Mouse (Mus musculus): Measurements from ENCODE around the gene Atp8a1.

Atp8a1 gene

DNA sequence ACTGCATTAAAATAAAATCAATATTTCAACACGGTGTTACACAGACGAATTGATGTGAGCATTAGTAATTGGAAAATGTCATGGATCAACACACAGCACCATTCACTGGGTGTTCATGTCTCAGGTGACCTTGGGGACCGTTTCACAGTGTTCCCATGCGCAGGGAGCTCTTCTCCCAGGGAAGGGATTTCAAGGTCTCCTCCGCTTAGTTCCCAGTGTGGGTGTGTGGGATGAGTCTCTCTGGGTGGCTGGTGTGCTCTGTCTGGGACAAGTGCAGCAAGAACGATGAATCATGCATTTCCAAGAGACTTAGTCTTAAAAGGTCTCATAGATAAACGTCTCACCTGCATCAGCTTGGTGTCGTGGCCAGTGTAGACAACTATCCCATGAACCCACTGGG, 78.5 kb downstream of the Atp8a1 start:
- peak; percentile 96 for ATAC-seq (ENCODE audit: low TSS enrichment)

DNA sequence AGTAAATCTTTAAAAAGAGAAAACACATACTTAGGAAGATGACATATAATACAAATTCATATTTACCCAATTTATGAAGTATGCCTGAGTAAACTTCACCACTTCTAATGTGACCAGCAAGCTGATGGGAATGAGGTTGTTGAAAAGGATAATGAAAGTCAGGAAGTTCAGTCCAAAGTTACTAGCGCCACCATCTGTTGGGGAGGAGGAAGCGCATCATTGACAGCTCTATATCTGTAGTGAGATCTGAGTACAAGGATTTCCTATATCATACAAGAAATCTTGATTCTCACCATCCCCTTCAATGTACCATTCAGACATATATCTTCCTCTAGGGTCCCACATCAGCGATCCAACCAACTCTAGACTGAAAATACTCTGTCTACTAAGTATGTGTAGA, 82.4 kb downstream of the Atp8a1 start:
- ATAC-seq (ENCODE audit: low TSS enrichment), result no peak

DNA sequence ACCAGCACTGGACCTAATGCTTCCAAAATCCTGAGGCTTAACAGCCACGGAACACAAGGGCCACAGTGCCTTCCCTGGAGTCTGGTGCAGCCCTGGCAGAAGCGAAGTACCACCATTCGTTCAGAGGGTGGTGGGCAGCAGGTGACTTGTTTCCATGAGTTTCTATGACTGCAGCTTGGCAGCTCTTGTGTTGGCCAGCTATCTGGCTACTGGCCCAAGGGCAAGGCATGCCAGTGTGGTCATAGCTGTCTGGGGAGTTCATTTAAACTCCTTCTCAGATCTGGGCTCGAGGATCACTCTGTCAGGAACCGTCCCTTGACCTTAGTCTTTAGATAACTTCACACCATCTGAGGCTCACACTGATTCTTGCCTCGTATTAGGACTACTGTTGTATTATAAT, 89.1 kb downstream of the Atp8a1 start:
- no peak for ATAC-seq (ENCODE audit: low TSS enrichment)

DNA sequence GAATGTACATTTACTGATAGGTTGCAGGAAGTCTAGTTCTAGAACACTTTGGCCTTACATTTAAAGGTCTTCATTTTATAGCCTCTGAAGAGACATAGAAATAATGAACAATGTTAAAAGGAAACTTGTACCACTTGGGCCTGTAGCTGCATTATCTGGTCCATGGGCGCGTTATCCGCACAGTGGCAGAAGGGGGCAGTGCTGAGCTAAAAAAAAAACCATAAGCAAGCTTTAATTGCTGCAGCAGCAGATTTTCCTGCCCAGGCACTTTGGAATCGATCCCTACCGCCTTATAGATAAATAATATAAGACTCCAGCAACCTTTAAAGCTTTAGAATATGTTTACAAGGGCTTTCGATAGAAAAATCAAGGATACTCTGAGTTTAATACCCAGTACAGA, 91.1 kb downstream of the Atp8a1 start:
- ATAC-seq (ENCODE audit: low TSS enrichment), result peak; percentile 53; the same call in 1 of the 2 replicates

DNA sequence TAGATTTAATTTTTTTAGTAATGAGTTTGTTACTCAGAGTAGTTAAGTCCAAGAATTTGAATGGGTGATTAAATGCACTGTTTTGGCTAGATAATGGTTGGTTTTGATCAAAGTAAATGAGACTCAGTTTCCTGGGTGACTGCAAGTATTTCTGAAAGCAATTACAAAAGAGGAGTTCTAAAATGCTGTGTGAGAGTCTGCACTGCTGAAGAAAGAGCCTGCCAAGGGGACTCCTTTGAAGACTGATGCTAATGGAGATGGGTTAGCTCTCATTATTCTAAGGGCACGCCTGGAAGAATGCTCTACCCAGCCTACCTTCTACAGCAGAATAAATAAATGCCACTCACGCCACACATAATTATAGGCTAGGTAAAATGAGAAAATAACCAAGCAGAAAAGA, 94.2 kb downstream of the Atp8a1 start:
- peak; percentile 14 for ATAC-seq (ENCODE audit: low TSS enrichment)

- peak; percentile 11 for ATAC-seq (ENCODE audit: low TSS enrichment)
These were observed 94.6 kb downstream of the Atp8a1 start for GRCm38 (mm10) chr5:67752629-67753028.

- peak; percentile 89 for ATAC-seq (ENCODE audit: low TSS enrichment)
These were observed 95.2 kb downstream of the Atp8a1 start for GRCm38 (mm10) chr5:67752007-67752406.

DNA sequence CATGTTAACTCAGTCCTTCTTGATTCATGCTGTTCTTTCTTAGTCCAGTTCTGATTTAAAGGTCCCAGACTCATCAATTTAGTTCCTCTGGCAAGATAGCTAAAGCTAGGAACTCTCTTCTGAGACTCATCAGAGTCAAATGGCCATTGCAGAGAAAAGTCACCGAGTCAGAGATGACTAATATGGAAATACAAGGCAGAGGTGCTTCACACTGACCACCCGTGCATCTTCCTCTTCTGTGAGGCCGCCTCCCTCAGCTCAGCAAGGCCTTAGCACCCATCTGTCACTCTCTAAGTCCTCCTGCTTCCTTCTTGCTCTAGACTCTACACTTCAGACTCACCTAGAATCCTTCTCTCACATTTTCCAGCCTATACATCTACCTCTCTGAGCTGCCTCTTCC, 108.0 kb downstream of the Atp8a1 start:
- ATAC-seq (ENCODE audit: low TSS enrichment), result 0 out of 2 replicates have a peak, but pooled peaks have one; percentile 17

DNA sequence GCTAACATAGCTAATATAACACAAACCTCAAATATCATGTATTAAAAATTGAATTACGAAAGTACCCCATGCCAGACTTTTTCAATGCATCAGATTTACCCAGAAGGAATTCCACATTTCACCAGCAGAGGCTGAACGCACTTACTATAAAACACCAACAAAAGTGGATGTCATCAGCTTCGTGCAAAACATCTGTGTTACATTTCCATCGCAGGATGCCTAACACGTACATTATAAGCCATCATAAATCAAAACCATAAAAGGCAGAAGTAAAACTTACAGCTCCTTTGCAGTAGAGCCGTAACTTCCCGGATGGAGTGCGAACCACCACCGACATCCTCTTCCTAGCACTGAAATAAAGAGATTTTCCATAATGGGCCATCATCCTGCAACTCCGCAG, 109.1 kb downstream of the Atp8a1 start:
- ATAC-seq (ENCODE audit: low TSS enrichment), result no peak

GRCm38 (mm10) chr5:67735771-67736170, 111.5 kb downstream of the Atp8a1 start:
- peak; percentile 60 for ATAC-seq (ENCODE audit: low TSS enrichment)

- ATAC-seq (ENCODE audit: low TSS enrichment), result no peak
These were observed 113.5 kb downstream of the Atp8a1 start for GRCm38 (mm10) chr5:67733551-67734258.

GRCm38 (mm10) chr5:67733150-67733549, 114.1 kb downstream of the Atp8a1 start:
- no peak for ATAC-seq (ENCODE audit: low TSS enrichment)

DNA sequence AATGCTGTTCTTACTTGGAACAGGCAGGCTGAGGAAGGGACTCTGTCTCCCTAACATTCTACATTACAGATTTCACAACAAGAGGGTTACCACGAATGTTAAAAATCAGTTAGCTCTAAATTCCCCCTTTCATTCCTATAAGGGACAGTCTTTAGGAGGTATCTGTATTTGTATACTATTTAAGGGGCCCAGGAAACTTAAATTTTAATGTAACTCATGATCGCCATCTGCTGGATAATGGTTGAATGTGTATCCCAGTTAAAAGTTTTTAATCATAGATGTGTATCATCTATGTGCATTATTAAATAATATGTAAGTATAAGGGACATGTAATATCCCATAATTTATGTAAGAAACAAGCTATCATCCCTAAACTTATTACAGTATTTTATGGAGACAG, 119.5 kb downstream of the Atp8a1 start:
- 0 out of 2 replicates have a peak, but pooled peaks have one; percentile 15 for ATAC-seq (ENCODE audit: low TSS enrichment)

- peak; percentile 42 for ATAC-seq (ENCODE audit: low TSS enrichment)
These were observed 120.4 kb downstream of the Atp8a1 start for GRCm38 (mm10) chr5:67726810-67727209.

DNA sequence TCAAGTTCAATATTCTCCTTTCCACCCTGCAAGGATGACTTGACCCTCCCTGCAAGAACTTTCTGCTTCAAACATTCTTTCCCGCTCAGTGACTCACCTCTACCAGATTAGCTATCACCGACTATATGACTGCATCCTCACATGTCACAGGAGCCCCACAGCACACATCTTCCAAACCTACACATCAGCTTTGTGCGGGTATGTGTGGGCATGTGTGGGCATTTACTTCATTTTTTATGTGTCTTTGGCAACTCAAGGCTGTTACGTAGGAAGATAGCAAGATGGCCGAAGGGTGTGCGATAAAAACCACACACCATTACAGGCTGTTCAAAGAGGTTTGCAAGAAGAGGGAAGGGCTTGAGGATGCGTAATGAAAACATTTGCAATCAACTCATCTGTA, 145.6 kb downstream of the Atp8a1 start:
- ATAC-seq (ENCODE audit: low TSS enrichment), result peak; percentile 50

DNA sequence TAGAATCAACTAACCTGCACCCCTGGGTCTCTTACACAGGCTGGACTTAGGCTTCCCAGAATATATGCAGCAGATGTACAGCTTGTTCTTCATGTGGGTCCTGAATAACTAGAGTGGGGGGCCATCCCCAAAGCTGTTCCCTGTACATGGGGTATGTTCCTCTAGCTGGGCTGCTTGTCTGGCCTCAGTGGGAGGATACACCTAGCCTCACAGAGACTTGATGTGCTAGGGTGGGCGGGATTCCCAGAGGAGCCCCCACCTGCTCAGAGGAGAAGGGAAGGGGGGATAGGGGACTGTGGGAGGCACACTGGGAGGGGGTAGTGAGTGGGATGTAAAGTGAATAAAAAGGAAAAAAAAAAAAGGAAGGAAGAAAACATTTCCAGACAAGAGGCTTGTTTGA, 147.8 kb downstream of the Atp8a1 start:
- ATAC-seq (ENCODE audit: low TSS enrichment), result no peak

GRCm38 (mm10) chr5:67698176-67698575, 149.1 kb downstream of the Atp8a1 start:
- peak; percentile 31 for ATAC-seq (ENCODE audit: low TSS enrichment)

GRCm38 (mm10) chr5:67696741-67697596, 150.3 kb downstream of the Atp8a1 start:
- ATAC-seq (ENCODE audit: low TSS enrichment), result no peak

DNA sequence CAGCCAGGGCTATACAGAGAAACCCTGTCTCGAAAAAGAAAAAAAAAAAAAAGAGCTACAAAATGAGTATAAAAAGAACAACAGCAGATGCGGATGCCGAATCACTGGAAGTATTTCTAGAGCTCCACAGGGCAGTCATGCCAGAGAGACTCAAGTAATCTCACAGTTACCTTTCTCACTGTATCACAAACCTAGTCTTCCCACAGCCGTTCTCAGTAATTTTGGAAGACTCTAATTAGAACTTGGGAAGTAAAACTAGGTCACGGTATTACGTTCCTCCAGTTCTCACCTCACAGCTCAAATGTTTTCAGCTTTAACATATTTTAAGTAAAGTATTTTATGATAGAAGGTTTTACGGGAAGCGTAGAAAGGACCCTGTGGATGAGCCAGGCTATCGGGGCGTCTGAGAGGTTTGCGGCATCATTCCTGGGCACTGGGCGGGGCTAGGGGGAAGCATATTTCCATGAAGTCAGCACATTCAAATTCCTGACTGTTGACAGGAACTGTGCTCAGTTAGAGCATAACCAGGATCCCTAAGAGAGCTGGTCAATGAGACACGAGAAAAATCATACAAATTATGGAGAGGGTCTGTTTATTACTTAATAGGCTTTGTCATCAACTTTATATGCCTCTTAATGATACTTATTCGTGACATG, 152.1 kb downstream of the Atp8a1 start:
- ATAC-seq (ENCODE audit: low TSS enrichment), result peak; percentile 72

DNA sequence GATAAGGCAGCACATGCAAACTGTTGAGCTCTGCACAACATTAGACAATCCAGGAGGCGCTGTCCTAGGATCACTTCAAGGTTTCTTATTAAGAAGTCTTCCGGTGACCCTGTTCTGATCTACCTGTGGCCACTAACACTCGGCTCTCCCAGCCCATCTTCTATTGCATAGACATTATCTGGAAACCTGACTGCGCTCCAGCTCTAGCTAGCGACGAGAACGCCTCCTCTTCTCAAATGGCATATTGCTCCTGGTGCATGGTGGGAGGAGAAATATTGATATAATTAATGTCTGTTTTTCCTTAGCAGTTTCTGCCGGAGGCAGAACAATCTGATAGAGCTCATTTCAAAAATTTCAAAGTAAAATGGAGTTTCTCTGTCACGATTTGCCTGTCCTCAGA, 156.9 kb downstream of the Atp8a1 start:
- ATAC-seq (ENCODE audit: low TSS enrichment), result no peak

- ATAC-seq (ENCODE audit: low TSS enrichment), result peak; percentile 46
These were observed 159.2 kb downstream of the Atp8a1 start for GRCm38 (mm10) chr5:67688001-67688400.

DNA sequence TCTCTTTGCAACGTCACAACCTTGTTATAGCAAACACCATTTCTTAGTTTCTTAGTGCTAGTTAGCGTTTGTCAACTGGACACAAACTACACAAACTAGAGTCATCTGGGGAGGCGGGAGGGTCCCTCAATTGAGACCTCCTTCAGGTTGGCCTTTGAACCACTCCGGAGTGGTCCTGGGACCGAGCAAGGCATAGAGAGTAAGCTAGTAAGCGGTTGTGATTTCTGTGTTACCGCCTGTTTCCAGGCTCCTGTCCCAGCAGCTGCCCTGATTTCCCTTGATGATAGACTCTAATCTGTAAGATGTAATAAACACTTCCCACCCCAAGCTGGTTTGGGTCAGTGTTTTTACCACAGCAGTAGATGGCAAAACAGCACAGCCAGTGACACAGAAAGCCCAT, 161.3 kb downstream of the Atp8a1 start:
- ATAC-seq (ENCODE audit: low TSS enrichment), result no peak

DNA sequence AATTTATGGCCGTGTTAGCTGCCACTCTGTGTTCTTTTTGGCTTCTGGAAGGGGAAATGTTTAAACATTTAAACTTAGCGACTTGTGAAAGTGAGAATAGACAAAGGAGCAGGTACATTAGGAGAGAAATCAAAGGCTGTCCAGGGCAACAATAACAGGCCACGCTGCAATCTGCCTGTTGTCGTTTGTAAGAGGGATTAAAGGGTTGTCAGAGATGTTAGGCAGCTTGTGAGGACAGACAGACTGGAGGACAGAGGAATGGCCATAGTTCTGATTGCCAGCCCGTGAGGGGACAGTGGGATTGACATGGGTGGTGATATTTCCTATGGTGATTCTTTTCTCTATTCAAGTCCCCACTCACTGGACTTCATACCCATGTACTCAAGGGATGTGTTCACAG, 161.8 kb downstream of the Atp8a1 start:
- no peak for ATAC-seq (ENCODE audit: low TSS enrichment)
